Mouse (Mus musculus) mesoderm, embryonic 11.5 days (tissue): ENCODE results near the gene Wdr20.

ENCODE experiments used
- DNase-seq: peaks from one replicate; pipeline ENCODE4 v3.0.0-alpha.2; 2012; ENCODE audit warnings: low read depth, low spot score

The Wdr20 gene

DNA sequence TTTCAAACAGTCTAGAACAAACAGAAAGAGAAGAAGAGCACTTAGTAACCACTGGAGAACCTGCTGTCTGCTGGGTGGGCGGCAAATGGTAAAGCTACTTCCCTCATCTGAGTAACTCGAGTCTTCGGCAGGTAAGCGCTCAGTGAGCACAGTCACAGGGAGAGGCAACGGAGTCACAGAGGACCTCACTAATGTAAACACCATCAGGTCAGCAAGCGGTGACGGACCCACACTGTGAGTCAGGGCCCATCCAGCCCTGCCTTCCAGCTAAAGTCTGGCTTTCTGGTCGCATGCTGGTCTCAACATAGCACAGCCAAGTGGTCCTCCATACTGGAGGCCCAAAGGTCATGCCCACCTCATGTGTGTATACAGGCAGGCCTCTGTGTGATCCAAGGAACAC lies 81.6 kb downstream of the Wdr20 start:
- no peak for DNase-seq

DNA sequence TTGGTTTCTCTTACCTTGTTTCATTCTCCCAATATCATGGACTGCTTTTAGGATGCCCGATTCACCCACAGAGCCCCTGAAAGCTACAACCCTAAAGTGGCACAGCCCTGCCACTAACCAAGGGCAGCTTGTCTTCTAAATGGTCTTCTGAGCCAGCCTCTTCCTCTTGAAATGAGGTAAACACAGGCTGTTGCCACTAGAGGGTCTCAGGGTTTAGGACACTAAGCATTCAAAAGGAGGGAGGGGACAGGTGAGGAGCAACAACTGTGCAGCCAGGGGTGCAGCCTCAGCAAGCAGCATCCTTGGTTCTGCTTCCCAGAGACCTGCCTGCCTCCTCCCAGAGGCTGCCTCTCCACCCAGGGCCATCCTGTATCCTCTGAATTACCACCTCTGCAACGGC lies 84.0 kb downstream of the Wdr20 start:
- no peak for DNase-seq

DNA sequence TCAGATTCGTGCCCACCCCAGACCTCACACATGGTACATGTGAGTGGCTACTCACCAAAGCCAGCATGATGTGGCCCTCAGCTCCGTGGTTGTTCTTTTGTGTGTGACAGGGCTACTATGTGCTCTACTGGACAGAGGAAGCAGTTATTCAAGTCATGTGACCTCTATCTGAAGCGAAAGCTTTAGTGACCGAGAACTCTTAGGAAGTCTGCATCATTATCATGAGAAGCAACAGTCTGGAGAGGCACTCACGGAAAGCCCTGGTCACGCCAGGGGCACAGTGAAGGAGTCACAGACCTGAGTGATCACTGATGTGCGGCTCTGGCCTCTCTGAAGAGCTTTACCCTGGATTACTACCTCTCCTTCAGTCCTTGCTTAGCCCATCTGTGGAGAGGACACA lies 84.6 kb downstream of the Wdr20 start:
- no peak for DNase-seq

DNA sequence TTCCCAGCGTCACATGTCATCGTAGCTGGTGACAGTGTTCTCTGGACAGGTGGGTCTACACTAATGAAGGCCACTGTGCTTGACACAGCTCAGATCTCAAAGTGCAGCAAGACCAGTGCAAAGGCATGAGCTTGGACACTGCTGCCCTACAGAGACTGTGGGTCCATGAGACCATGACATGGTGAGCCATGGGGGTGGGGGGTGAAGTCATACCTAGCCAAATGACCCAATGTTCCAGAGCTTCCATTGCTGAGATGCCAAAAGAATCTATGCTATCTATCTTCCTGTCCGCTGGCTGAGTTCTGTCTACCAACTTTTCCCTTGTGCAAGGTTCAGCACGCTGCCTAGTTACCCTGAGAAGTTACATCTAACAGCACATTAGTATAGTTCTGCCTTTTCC lies 91.2 kb downstream of the Wdr20 start:
- no peak for DNase-seq

DNA sequence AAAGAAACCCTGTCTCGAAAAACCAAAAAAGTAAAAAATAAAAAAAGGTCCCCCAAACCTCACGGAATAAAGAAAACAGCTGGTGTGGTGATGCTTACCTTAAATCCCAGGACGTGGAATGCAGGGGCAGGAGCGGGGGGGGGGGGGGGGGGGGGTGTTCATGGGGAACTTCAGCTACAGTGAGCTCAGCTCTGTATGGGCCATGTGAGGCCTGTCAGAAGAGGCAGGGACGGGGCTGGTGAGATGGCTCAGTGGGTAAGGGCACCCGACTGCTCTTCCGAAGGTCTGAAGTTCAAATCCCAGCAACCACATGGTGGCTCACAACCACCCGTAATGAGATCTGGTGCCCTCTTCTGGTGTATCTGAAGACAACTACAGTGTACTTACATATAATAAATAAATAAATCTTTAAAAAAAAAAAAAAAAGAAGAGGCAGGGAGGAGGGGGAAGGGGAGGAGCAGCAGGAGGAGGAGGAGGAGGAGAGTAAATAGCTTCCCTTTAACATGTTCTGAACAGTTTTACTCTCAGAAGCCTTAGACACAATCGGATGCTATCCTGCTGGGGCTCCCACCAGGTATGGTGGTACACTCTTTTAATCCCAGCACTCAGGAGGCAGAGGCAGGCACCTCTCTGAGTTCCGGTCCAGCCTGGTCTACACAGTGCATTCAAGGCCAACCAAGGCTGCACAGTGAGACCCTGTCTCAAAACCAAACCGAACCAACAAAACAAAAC lies 92.7 kb downstream of the Wdr20 start:
- no peak for DNase-seq

DNA sequence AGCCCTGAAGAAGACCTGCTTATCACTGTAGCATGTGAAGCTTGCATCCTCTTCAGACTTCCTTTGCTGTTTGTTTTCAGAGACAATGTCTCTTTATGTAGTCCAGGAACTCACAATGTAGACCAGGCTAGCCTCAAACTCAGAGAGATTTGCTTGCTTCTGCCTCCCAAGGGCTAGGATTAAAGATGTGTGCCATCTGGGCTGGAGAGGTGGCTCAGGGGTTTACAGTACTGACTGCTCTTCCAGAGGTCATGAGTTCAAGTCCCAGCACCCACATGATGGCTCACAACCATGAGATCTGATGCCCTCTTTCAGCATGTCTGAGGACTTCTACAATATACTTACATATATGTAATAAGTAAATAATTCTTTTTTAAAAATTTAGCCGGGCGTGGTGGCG lies 97.4 kb downstream of the Wdr20 start:
- DNase-seq: no peak

DNA sequence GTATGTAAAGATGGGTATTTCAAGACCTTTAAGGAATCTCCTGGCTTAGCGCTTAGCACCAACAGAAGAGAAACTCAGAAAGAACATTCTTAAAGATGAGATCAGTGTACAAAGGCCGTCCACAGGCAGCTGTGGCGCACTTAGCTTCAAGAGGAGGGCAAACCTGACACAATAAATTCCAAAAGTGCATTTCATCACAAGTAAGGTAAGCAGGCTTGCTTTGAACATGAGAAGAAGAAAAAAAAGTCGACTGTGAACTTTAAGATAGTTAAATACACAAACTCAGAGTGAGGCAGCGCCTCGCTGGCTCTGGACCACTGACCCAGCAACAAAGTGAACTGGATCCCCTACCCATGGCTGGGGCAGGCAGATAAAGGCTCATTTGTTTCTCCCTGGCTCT lies 99.0 kb downstream of the Wdr20 start:
- no peak for DNase-seq

DNA sequence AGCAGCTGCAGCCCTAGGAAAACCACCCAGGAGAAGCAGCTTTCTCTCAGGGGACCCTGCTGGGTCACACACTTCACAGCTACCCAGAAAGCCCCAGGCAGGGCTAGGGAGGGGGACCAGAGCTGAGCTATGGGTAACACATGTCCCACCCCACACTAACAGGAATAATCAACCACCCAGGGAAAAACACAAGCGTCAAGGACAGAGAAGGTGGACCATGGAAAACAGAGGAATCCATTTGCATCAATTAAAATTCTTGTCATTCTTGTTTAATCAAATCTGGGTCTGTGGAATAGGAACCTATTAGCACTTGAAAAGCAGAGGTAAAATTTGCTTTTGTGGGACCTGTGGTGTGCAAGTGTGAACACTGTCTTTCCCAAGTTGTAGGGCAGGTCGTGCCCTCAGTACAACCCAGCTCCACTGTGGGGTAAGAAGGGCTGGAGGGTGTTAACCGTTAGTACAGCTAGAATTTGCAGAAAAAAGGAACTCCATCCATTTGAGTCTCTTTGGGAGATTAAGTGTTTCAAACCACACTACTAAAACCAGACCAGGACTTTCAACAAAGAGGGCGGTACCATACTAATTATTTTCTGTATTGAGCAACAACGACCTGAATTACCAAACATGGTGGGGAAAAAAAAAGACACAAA lies 99.6 kb downstream of the Wdr20 start:
- DNase-seq: no peak

DNA sequence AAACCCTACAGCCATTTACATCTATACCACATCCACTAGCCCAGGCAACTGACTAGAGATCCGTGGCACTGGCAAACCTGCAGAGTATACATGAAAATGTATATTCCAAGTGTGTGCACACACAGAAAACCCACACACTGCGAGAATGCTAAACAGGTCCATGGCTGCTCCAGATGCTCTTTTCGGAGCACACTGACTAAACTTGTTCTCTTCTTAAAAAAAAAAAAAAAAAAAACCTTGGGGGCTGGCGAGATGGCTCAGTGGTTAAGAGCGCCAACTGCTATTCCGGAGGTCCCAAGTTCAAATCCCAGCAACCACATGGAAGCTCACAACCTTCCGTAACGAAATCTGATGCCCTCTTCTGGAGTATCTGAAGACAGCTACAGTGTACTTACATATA lies 100.1 kb downstream of the Wdr20 start:
- DNase-seq: no peak

DNA sequence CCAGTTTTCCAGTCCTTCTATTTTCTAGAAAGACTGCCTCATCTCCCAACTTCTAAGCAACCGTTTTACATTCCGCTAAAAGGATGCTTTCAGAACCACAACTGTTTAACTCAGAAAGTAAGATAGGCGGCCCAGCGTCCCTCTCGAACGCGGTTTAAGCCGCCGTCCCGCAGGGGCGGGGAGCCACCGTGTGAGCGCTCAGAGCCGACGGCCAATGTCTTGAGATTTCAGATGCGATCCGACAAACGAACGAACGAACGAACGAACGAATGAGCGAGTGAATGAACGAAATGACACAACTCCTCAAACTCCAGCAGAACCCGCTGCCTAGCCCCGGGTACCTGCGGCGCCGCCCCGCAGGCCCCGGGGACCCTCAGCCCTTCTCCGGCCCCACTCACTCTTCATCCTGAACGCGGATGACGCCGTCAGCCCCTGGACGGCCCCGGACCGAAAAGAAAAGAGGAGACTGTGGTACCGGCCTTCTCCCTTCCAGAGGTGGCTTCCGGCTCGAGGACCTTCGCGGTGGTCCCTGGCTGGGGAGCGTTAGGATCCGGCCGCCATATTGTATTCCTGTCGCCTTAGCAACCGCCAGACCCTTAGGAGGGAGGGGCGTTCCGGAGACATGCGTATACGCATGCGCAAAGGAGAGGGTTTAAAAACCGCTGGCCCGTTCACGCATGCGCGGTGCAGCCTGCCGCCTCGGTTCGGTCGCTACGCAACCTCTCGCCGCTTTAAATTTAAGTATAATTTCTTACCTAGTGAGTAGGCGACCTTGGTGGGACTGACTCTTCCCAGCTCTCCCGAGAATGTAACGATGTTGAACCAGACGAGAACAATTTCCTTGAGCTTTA lies 102.8 kb downstream of the Wdr20 start, which contains the start of gene Mok:
TSS of gene Mok (minus strand) at position 592 of the 851 bp plus-strand sequence.
- DNase-seq: peak; percentile 98

DNA sequence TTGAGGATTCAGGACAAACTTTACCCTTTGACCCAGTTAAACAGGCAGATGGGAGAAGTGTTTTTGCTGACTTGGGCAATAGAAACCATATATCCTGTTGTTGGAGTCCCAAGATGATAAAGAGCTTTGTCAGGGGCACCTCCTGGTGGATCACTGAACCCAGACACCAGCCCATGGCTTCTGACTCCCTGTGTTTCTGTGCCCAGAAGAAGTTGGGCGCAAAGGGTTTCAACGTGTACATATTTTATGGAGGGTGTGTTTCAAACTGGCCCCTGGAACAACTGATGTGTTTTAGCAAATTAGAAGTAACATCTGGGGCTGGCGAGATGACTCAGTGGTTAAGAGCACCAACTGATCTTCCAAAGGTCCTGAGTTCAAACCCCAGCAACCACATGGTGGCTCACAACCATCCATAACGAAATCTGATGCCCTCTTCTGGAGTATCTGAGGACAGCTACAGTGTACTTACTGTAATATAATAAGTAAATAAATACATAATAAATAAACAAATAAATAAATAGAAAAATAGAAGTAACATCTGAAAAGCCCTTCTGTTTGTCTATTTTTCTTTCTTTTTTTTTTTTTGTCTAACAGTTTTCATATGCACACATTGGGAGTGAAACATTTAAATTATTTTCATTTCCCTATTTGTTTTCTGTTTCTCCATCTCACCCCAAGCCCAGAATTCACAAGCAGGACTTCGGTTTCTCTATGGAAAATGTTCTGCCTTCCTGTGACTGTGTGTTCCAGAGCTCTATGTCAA lies 104.2 kb downstream of the Wdr20 start:
- DNase-seq: no peak

DNA sequence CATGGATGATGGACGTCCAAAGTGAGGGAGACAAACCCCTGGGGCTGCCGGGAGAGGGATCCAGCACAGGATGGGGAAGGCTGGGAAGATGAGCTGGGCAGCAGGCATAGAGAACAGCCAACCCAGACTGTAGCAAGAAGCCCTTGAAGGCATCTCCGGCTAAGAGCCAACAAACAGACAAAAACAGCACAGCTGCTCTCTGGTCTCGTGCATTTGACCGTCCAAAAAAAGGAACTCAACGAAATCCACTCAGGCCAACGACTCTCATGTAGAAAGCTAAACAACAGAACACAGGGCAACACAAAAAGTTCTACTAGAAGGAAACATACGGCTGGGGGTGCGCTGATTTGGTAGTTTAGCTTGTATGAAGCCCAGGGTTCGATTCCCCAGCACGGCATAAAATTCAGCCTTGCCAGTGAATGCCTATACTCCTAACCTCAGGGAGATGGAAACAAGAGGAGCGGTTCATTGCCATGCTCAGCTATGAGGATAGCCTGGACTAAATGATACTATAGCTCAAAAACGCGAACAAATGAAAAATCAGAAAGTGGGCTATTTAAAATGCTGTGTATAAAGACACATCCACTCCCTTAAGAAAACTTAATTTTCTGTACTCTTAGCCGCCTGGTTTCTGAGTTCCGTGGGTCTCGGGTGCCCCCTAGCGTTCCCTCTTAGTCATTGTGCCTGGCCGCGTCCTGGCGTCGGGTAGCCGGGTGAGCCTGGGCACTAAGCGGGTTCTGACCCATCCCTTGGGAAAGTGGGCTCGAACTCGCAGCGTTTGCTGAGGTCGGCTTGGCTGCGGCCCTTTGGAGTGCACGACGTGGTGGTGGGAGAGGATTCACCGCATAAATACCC lies 105.7 kb downstream of the Wdr20 start:
- peak; percentile 85 for DNase-seq

DNA sequence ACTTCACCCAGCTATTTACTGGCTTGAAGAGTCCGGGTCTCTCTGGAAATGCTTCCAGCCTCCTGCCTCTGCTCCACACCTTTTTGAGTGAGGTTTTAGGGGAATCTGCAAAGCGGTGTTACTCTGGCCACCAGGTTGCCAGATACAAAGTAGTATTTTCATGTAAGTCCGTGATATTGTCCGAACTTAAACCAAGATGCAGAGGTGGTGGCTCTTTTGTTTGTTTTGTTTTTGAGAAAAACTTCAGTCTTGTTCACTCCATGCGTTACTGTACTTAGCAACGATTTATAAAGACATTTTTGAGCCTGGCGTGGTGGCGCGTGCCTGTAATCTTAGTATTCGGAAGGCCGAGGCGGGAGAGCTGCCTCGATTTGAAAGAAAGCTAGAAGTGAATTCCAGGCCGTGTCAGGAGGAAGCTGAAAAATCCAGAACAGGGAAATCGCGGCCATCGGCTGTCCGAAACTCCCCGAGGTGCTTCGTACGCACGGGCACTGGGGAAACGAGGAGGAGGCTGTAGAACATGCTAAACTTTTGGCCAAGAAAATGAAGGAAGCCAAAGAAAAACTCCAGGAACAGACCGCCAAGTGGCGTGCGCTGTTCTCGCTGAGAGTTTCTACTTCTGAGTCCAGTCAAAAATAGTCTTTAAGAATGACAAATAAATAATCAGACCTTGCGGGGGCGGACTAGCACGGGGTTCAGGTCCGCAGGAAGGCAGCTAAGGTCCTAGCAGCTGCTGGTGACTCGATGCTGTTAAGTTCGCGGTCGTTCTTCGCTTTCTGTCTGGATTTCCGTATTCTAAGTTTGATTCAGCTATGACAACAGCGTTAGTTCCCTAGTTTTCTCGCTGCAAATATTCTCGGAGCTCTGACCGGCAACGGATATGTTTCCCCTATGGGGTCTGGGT lies 106.7 kb downstream of the Wdr20 start:
- no peak for DNase-seq

DNA sequence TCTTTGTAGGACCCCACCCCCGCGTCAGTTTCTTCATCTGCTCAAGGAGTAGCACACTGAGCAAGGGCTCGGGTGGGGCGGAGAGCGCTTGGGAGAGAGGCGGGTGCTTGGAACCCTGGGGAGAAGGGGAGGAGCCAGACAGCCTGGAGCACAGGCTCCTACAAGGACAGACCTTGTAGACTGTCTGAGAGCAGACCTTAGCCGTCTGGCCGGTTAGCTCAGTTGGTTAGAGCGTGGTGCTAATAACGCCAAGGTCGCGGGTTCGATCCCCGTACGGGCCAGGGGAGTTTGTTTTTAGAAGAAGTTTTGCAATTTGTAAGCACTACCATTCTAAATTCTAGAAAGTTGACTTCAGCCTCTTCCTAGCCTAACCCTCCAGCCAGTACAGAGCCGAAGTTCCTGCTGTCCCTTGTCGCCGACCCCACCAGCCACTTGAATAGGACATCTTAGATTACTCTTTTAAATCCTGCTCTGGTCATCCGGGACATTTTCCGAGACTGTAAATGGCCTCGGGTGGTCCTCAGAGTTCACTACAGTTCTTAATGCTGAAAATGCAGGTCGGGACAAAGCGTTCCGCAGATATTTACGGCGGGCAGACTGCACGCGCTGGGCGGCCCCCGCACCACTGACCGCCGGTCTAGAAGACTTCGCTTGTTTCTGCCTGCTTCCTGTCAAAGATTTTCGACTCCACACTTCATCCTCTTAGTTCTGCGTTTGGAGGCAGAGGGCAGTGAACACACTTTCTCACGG lies 107.6 kb downstream of the Wdr20 start:
- peak; percentile 95 for DNase-seq

DNA sequence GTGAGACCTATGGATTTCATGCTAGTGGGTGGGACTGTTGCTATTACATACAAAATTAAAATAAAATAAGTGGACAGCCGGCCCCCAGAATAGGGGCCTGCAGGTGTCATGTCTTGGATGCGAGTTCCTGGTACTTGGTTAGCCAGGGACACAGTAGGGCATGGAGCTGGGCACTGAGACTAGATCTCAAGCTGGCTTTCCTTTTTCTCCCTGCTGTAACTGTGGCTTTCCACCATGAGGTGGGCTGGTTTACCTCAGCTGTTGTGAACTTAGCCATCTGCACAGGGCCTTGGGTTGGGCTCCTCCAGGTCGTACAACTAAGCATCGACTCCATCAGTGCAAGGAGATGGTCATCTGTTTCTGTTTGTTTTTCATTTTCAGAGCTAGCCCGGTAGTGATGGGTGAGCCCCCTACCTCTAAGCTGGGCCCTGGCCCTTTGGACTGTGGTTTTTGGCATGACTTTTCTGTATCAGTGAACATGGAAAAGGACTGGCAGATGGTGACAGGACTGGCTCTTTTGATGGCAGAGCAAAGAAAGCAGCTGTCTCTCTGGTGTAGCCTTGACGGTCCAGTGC lies 108.5 kb downstream of the Wdr20 start:
- no peak for DNase-seq

DNA sequence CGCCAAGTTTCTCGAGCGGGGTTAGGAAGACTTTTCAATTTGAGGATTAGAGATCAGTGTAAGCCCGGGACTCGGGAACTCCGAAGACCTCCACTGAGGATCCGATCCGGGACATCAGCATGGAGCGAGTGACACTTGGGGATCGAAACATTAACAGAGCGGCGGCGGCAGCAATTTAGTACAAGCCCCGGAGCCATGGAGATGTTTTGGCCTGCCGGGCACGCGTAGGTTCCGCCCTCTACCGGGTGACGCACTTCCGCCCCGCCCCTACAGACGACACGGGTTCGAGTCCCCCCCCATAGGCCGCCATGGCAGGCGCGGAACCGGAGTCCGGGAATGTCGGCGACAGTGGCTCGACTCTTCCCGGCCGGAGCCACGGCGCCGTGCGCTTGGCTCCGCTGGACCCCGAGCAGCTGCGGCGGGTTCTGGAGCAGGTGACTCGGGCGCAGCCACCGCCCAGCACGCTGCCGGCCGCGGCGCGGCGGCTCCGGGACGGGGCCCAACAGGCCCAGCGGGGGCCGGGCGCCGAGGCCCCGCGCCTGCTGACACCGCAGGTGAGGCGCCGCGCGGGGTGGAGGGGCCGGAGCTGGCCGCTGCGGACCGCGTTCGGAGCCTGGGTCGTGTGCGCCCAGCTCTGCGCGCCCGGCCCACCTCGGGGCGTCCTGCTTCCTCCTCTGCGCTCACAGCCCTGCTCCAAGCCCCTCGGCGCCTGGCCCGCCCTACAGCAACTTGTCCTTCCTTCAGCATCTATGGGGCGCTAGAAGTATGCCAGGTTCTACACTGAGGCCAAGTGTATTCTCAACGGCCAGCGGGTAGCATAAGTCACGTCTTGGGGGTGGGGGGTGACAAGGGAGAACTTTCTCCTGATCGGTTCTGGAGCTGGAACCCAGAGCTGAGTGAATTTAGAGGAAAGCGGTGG lies 112.5 kb downstream of the Wdr20 start, which contains the start of gene Zfp839:
TSS of gene Zfp839 (plus strand) at position 244 of the 919 bp plus-strand sequence.
- DNase-seq: peak; percentile 85

DNA sequence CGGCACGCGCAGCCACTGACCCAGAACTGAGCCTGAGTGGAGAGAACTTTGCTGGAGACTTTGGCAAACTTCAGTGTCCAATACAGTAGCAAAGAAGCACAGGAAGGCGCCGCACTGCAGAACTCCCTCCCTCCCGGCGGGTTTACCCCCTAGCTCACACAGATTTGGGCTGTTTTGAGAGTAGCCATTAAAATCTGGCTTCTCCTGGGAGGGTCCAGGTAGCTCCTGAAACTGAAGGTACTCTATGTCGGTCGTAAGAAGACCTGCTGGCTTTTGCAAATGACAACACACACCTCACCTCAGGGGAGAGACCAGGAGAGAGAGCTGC lies 113.1 kb downstream of the Wdr20 start:
- no peak for DNase-seq

DNA sequence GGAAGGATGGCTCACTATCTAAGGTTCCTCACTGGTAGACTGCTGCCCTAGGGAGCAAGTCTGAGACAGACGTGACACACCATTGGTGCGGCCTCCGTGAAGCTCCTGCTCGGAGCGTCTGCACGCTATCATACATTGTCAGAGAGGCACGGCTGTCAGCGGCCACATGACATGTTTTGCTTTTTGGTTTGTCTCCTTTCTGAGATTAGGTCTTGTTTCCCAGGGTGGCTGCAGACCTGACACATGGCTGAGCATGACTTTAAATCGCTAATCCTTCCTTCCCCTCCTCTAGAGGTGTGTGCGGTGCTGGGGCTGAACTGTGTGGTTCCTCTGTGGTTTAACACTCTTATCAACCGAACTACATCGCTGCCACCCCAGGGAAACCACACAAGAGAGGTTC lies 113.7 kb downstream of the Wdr20 start:
- no peak for DNase-seq
